Mouse (Mus musculus): ENCODE measurements at regions not wholly inside any gene's neighbourhood (a gene's known extent, or its start where the extent isn't known, plus 50 kb on each side); places are given as distances from the start of the nearest gene placed in this dataset.
A peak's percentile ranks its signal among the peaks of the same experiment; 100 is the strongest.

DNA sequence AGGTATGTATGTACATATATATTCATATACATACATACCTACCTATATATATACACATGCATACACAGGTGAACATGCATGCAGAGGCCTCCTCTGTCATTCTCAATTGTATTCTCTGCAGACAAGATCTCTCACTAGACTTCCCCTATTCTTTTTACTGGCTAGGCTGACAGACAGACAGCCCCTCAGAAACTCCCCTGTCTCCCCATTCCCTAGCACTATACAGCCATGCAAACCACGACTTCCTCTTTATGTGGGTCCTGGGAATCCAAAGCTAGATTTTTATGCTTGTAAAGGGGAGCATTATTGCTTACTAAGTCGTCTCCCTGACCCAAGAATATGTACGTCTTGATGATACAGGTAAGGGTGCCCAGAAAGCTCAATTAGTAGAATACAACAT is 86.9 kb downstream of the Fam124b start:
- no peak for ATAC-seq (replicated peaks; ENCODE audit: low FRiP score, poor library complexity, severe bottlenecking)

DNA sequence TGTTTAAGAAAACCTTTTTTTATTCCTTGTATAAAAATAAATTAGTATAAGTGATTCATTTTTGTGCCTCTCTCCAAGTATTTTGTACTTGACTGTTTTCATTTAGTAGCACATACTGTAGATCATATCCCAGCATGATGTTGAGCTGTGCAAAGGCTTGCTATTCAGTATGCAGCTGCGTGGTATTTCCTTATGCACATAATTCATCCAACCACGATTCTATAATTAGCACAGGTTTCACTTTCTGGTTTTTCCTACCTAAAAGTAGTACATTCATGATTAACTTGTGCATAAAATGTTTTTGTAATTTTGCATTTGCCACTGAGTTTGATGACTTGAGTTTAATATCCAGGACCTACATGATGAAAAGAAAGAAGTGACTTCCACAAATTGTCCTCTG is 94.3 kb downstream of the Fam124b start:
- ATAC-seq (replicated peaks; ENCODE audit: low FRiP score, poor library complexity, severe bottlenecking) = no peak

DNA sequence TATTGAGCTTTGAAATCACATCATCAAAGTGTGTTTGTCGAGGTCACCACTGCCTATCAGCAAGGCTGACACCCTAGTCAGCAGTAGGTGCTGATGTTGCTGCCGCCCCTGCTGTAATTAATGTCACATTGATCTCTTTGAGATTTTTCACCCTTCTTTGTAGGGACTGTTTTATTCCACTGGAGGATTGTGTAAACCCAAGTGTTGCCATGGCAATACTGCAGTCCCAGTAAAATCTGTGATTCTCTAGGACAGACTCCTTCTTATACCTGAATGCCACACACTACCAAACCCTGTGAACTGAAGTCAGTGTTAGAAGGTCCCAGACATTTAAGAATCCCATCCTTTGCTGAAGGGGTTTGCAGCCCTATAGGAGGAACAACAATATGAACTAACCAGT is 102.4 kb downstream of the Fam124b start:
- no peak for ATAC-seq (replicated peaks; ENCODE audit: low FRiP score, poor library complexity, severe bottlenecking)

DNA sequence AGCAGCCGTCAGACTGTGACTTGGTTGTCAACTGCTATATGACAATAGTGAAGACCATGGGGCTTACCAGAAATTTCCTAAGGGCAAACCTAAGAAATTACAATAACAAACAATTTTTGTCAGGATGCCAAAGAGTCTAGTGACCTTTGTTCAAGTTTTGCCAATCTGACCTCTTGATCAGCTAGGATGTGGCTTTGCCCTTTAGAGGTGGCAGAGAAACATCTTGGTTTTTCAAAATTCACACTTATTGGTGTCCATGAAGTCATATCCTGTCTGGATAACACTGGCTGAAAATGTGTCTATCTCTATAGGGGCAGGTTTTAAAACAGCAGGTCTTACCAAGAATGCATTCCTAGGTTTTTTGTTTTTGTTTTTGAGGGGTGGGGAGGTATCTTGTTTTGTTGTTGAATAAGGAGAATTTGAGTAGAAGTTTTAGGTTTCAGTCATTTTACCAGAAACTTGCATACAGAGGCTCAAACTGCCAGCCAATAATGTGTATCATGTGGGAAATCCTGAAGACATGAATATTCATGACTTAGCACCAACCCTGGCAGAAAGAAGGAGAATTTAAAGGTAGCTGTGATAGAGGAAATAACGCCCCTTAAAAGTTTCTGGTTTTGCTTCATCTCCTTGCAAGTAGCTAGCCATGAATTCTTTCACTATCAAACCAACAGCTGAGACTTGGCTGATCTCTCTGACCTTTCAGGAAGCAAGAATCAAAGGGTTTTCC is 110.4 kb downstream of the Fam124b start:
- ATAC-seq (replicated peaks; ENCODE audit: low FRiP score, poor library complexity, severe bottlenecking) = no peak

DNA sequence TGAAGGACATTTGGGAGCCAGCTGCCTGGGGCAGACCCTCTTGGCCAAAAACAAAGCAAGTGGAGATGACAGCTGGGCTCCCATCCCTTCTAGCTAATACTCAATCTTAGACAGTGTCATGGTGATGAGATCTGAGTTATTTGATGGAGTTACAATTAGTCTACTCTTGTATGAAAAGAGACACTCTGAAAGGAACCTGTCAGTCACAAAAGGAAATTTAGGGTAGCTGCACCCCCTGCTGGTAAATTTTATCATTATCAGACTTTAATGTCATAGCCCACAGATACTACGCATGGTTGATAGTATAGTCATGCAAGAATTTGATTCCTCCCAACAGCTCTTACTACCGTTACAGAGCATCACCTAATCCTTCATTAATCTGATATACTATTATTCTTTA is 112.0 kb downstream of the Fam124b start:
- peak; percentile 54; the same call in 1 of the 2 replicates for ATAC-seq (replicated peaks; ENCODE audit: low FRiP score, poor library complexity, severe bottlenecking)

DNA sequence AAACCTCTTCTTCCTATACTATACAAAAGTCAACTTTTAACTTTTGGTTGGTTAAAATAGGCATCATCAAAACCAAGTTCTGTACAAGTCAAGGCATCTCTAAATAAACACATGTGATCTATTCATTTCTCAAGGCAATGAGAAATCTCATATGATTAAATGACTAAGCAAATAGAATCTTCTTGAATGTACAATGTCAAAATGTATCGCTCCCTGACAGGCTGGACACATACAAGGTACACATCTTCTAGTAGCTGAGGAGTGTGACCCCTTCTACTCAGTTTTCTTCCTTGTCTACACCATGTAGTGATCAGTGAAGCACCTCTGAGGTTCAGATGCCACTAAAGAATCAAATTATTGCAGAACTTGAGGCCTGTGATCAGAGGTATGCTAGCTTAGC is 120.0 kb downstream of the Fam124b start:
- ATAC-seq (replicated peaks; ENCODE audit: low FRiP score, poor library complexity, severe bottlenecking) = no peak

DNA sequence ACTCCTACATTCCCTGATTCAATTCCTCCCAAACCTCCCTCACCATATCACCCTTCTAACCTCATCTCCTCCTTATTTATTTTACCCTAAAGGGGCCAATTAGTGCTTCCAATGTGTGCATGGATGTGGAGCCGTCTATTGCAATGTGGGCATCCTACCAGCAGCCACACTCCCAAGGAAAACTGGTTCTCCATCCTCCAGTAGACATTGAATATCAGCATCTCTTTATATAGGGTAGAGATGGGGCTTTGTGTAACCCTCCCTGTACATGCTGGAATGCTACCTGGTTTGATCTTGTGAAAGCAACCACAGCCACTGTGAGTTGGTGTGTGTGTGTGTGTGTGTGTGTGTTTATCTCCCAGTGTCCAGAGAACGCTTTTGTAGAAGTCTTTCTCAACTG is 126.5 kb downstream of the Fam124b start:
- ATAC-seq (replicated peaks; ENCODE audit: low FRiP score, poor library complexity, severe bottlenecking) = no peak

DNA sequence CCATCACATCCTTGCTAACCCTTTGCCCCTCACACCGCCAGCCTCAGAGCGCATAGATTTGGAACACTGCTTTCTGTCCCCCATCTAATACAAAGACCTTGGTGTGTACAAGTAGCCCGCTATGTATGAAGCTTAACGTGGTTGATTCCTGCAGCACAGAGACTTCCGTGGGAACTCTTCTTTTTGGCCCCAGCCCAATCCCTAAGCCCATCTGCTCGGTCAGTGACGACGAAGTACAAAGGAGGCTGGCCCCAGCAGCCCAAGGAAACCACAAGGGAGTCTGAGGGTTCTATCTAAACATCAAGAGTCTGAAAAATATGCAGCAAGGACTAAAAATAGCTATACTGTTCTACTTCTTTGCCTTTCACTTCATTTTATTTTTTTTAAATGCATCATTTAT is 126.9 kb downstream of the Fam124b start:
- ATAC-seq (replicated peaks; ENCODE audit: low FRiP score, poor library complexity, severe bottlenecking) = no peak

DNA sequence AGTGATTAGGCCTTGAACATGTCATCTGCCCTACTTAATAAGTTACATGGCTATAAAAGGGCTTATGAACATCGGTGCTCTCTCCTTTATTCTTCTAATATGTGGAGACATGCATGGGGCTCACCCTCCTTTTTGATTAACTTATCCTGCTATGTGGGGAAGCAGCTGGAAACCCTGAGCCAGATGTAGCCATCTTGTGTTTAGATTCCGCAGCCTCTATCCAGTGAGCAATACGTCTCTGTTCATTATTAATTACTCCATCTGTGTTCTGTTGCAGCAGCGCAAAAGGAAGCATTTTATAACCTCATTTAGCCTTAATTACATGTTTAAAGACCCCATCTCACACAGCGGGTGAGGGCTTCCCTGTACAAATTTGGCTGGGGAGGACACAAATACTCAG is 129.6 kb downstream of the Fam124b start:
- ATAC-seq (replicated peaks; ENCODE audit: low FRiP score, poor library complexity, severe bottlenecking) = no peak

DNA sequence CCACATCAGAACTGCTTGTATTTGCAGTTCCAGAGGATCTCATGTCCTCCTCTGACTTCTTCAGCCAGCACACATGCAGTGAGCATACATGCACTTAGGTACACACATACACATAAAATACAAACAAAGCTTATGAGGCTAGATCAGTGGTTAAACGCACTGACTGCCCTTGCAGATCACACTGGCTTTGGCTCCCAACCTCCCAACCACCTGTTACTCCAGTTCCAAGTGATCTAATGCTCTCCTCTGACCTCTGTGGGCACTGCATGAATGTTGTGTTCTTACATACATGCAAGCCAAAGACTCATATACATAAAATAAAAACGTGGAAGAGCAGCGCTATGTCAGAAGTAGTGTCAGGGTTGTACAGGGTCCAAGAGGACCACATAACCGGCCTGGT is 141.9 kb downstream of the Fam124b start:
- no peak for ATAC-seq (replicated peaks; ENCODE audit: low FRiP score, poor library complexity, severe bottlenecking)

DNA sequence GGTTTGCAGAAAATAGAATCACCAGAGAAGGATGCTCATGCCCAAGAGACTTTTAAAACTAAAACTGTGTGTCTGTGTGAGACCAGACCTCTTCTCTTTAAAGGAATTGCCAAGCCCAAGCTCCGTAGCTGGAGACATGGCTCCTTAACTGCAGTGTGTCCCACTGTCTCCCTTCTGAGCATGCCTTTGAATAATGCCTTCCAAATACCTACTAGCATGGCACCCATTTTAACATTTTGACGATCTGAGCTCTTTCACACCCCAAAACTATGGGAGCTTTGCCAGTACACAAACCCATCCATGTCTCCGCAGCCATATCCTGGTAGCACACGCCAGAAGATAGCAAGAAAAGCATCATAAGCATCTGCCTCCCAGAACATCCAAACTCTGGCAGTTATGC is 143.9 kb downstream of the Fam124b start:
- no peak for ATAC-seq (replicated peaks; ENCODE audit: low FRiP score, poor library complexity, severe bottlenecking)

DNA sequence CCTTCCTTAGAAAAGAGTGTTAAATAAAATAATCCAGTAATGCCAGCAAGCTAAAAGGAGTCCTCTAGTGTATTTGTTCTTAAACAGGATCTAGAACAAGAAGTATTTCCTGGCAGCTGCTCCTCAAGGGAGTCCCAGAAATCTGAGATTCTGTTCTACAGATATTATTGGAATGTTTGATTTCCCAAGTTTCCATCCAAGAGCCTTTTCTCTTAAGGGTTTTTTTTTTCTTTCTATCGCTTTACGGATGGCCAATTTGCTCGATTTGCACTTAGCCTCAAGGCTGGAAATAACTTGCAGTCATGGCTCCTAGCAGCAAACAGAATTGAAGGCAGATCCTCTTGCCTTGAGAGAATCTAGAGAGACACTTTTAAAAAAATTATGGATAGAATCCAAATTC is 144.3 kb downstream of the Fam124b start:
- ATAC-seq (replicated peaks; ENCODE audit: low FRiP score, poor library complexity, severe bottlenecking) = no peak

DNA sequence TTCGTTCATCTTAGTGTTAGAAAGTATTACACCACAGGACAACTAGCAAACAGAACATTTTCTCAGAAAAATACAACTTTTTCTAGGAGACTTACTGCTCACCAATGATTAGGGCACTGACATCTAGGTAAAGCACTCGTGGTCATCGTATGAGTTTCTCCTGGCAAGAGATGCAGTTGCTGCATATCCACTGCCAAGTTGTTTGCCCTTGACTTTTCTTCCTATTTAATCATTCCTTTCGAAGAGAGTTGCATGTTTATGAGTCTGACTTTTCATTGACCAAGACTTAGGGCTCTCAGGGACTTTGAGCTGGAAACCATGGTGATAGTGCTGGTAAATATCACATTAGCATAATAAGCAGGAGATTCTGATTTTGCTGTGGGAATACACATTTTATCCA is 149.1 kb downstream of the Fam124b start:
- ATAC-seq (replicated peaks; ENCODE audit: low FRiP score, poor library complexity, severe bottlenecking) = no peak

DNA sequence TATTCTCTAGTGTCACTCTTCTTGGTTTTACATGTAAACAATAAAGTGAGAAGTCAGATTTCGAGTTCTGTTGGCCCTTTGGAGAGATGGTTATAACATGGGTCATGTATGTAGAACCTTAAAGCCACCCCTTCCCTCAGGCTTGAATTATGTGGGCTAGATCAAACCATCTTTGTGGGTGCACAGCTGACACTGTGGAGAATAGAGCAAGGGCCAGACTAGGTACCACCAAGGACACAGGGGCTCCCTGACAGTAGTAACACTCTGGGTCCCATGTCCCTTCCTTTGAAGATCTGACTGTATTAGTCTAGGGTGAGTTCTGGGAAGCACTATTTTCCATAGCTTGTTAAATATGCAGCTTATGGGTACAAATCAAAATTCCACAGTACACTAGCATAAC is 156.2 kb downstream of the Fam124b start:
- ATAC-seq (replicated peaks; ENCODE audit: low FRiP score, poor library complexity, severe bottlenecking) = no peak

DNA sequence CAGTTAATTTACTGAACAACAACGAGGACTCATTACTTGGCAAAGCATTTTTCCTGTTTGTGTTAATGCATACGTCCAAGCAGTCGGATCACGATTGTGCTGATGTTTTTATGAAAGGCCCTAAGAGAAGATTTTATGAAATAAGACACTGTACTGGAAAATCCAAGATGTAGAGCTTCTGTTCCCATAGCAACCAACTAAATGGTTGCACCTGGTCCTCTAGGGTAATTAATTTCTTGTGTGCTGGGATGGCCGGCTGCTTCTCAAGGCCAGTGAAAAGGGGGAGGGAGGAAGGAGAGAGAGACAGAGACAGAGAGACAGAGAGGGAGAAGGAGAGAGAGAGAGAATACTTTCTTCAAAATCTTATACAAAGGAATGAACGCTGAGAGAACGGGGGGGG is 156.6 kb downstream of the Fam124b start:
- no peak for ATAC-seq (replicated peaks; ENCODE audit: low FRiP score, poor library complexity, severe bottlenecking)

DNA sequence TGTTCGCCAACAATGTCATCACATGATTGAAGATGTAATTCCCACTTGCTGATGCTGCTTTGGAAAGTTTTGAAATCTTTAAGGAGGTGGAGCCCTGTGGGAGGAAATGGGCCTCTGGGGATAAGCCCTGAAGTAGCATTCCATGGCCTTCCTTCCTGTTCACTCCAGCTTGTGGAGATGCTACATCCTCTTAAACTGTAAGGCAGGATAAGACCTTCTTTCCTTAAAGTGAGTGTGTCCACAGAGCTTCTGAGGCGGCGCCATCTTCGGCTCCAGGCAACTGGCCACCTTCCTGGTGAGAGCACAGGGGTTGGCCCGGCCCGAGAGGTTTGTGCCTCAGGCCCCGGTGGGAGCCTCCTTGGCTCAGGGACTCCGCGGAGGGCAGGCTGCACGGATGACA is 173.1 kb downstream of the Fam124b start:
- no peak for ATAC-seq (replicated peaks; ENCODE audit: low FRiP score, poor library complexity, severe bottlenecking)

DNA sequence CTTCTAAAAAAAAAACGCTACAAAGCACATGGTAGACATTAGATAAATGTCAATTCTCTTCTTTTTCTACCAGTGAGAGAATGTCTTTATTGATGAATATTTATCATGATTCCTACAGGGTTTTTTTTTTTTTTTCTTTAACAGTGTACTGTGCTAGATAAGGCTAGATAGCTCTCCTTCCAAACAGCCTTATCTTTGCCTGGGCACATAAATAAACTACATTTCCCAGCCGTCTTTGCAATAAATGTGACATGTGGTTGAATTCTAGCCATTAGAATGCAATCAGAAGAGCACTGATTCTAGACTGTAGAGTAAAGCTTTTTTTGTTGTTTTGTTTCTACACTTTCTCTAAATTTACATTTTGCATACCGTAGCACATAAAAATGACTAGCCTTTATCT is 177.9 kb downstream of the Fam124b start:
- no peak for ATAC-seq (replicated peaks; ENCODE audit: low FRiP score, poor library complexity, severe bottlenecking)

DNA sequence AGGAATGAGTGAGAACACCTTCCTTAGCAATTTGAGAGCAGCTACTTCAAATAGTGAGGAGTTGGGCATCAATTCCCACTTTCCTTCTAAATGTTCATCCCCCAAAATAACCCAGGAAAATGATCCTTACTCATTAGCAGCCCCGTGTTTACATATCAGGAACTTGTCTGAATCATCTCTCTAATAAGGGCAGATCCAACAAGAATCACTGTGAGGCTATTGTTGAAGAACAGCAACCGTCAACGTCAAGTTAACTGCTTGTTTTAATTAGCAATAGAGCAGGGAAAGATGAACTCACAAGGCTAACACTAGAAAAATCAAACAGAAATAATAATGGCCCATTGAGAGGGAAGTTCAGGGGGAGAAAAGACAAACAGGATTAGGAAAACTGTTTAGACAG is 178.4 kb downstream of the Fam124b start:
- ATAC-seq (replicated peaks; ENCODE audit: low FRiP score, poor library complexity, severe bottlenecking) = no peak

DNA sequence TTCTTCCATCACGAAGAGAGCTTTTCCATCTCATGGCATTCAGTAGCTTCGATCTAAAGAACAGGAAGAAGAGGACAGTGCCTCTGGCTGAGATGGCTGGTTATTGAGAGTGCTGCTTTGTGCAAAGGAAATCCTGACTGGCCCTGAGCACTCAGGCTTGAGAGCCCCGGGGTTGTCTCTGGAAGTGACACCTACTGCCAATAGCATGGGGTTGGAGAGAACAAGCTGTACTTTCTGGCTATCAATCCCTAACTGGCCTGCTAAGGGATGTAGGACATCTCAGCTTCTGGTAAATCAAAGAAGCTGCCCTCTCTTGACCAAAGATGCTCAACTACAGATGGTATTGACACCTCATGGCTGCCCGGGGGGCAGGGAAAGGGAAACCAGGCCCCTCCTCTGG is 178.2 kb upstream of the Serpine2 start:
- no peak for ATAC-seq (replicated peaks; ENCODE audit: low FRiP score, poor library complexity, severe bottlenecking)

DNA sequence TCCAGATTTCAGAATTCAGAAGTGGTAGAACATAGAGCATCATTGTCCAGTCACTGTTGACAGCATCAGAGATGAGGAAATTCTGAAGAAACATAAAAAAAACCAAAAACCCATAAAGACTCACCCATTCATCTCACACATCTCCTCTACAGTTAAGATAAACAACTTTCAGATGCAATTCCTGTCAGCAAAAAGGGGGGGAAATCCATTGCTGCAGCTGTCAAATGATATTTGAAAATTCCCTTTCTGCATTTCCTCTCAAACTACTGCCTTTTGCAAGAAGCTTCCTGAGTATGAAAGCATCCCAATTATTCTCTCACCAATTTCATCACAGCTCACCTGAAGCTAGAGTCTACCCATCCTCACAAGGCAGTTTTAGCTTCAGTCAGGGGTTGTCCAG is 177.1 kb upstream of the Serpine2 start:
- no peak for ATAC-seq (replicated peaks; ENCODE audit: low FRiP score, poor library complexity, severe bottlenecking)

DNA sequence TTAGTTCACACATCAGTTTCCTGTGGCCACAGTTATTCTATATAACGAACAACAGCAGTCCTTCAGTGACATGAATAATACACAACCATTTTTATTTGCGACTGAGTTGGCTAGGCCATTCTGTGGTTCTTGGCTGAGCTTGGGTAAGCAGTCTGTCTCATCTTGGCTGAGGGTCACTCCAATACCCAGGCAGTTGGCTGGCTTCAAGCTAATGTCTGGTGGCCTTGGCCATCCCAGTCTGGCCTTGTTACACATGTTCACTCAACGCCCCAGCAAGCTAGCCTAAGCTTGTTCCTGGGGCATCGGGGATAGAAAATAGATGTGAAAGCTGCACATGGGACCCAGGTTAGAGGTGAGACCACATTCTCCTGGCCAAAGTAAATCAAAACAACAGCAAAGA is 175.5 kb upstream of the Serpine2 start:
- ATAC-seq (replicated peaks; ENCODE audit: low FRiP score, poor library complexity, severe bottlenecking) = no peak

DNA sequence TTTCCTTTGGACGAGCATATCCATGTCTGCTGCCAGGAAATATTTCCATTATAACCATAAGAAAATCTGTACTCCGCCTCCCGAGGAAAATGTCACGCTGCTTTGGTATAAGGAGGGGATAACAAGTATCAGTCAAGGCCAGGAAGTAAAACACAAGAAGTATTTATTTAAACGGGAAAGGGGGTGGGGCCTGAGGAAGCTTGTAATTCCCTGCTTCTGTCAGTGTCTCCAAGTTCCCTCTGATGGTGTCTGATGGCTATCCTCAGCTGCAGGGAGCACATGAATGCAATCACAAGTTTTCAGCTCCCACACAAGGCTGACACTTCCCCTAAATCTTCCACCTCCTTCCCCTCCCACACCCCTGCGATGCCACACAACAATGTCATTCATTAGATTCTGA is 172.5 kb upstream of the Serpine2 start:
- no peak for ATAC-seq (replicated peaks; ENCODE audit: low FRiP score, poor library complexity, severe bottlenecking)
